Mouse (Mus musculus) limb, embryonic 15.5 days (tissue): ENCODE measurements at regions not wholly inside any gene's neighbourhood (a gene's known extent, or its start where the extent isn't known, plus 50 kb on each side); places are given as distances from the start of the nearest gene placed in this dataset.

Source experiments
- ATAC-seq: fragments of 200-750 bp; cut with Nextera tagmentation; 2 replicates; pipeline ENCODE4 v1.8.0; 2017; ENCODE audit warnings: low read depth, moderate TSS enrichment; ENCODE audit not compliant: insufficient number of reproducible peaks, low FRiP score, low TSS enrichment
- H3K27ac ChIP-seq: fragments of 300-500 bp; sonication (generic); 2 replicates; pipeline ENCODE4 v1.5.1; 2015; ENCODE audit warnings: moderate library complexity, mild to moderate bottlenecking, inconsistent platforms
- H3K27me3 ChIP-seq: fragments of 300-500 bp; sonication (generic); 2 replicates; pipeline ENCODE4 v1.6.1; 2015; ENCODE audit warnings: inconsistent platforms
- H3K36me3 ChIP-seq: fragments of 300-500 bp; sonication (generic); 2 replicates; pipeline ENCODE4 v1.6.1; 2015; ENCODE audit warnings: inconsistent platforms
- H3K4me1 ChIP-seq: fragments of 300-500 bp; sonication (generic); 2 replicates; pipeline ENCODE4 v1.6.1; 2015; ENCODE audit warnings: inconsistent platforms
- H3K4me2 ChIP-seq: fragments of 300-500 bp; sonication (generic); 2 replicates; pipeline ENCODE4 v1.6.1; 2015; ENCODE audit warnings: mild to moderate bottlenecking, inconsistent platforms
- H3K4me3 ChIP-seq: fragments of 300-500 bp; sonication (generic); 2 replicates; pipeline ENCODE4 v1.5.1; 2015; ENCODE audit warnings: mild to moderate bottlenecking, inconsistent platforms
- H3K9ac ChIP-seq: fragments of 300-500 bp; sonication (generic); 2 replicates; pipeline ENCODE4 v1.6.1; 2015; ENCODE audit warnings: inconsistent platforms
- H3K9me3 ChIP-seq: fragments of 300-500 bp; sonication (generic); 2 replicates; pipeline ENCODE4 v1.6.1; 2016; ENCODE audit warnings: inconsistent platforms
- whole genome bisulfite sequencing: fragments of 180-500 bp; shearing (Covaris S2); methylation state at CpG from one replicate; pipeline ENCODE4 v1.1.7; 2015; 5-methylcytosine and 5-hydroxymethylcytosine counted together

DNA sequence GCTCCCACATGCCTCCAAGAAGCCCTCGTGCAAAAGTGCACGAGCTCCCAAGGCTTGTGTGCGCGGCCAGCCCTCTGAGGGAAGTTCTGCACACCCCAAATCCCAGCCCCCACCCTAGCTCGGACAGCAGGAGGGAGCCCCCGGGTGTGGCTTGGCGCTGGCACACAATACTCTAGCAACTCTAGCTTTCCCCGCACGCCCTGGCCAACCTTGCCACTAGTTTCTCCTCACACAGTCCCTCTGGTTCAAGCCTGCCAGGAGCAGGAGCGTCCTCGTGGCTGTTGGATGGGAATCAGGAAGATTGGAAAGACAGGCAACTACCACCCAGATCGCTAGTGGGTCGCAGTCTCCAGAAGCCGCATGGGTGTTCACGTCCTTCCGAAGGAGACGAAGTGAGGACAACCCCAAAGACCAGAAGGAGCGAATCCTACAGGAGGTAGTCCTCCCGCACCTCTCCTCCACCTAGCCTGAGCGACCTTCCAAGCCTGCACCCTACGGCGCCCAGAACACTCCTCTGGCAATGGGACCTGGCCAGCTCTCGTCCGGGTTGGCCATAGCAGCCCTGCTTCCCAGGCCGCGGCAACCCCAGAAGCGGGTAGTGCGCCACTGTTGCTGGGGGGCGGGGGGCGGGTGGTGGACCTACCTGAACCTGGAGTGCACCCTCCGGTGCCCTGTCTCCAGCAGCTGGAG lies 243.9 kb downstream of the Tex13c3 start:
- H3K4me2 ChIP-seq: peak overlapping the region; percentile 79
- 14% methylated on average over 31 of the region's 31 CpGs for WGBS
- H3K4me1 ChIP-seq: no peaks in the 10 kb centered on the region
- no peak; the same call in none of the 2 replicates for ATAC-seq
- no peaks in the 10 kb centered on the region for H3K36me3 ChIP-seq
- no peaks in the 10 kb centered on the region for H3K9me3 ChIP-seq
- no peak overlapping the region for H3K27ac ChIP-seq
- H3K9ac ChIP-seq: 0 out of 2 replicates have a peak overlapping the region, but pooled peaks have one; percentile 33
- no peaks in the 10 kb centered on the region for H3K27me3 ChIP-seq
- H3K4me3 ChIP-seq: peak overlapping the region; percentile 46

DNA sequence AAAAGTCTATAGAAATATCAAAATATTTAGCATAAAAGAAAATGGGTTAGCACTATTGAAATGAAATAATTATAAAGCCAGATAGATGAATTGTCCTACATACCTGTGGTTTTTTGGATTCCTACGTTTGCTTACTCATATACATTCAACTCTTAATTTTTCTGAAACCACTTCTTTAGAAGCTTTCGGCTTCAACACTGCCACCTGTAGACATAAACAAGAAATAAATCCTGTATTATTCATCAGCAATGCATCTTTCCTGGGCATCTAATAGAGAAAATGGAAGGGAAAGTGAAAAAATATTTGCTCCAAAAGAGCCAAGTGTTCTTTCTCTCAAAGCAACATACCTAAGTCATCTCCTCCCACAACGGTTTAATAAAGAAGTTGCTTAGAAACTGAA lies 245.7 kb downstream of the Tex13c3 start:
- no peak for ATAC-seq
- no peak overlapping the region for H3K9ac ChIP-seq
- no peaks in the 10 kb centered on the region for H3K4me1 ChIP-seq
- no peaks in the 10 kb centered on the region for H3K27me3 ChIP-seq
- H3K27ac ChIP-seq: no peak overlapping the region
- WGBS: 70% methylated on average over 3 of the region's 3 CpGs
- H3K36me3 ChIP-seq: no peaks in the 10 kb centered on the region
- H3K4me3 ChIP-seq: no peak overlapping the region
- no peak overlapping the region for H3K4me2 ChIP-seq
- H3K9me3 ChIP-seq: no peaks in the 10 kb centered on the region

DNA sequence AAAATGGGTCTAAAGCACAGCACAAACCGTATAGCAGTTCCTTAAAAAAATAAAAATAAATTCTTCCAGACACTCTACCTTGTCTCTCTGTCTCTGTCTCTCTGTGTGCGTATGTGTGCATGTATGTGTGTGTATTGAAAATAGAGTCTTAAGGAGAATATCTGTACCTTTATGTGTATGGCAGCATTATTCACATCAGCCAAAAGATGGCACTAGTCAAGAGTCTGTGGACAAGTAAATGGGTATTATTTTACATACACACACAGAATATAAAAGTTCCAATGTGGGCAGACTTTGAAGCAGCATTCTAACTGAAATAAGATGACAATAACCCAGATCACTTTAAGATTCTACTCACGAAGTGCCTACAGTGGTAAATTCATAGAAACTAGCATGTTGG lies 249.3 kb downstream of the Tex13c3 start:
- ATAC-seq: no peak
- no peaks in the 10 kb centered on the region for H3K27me3 ChIP-seq

DNA sequence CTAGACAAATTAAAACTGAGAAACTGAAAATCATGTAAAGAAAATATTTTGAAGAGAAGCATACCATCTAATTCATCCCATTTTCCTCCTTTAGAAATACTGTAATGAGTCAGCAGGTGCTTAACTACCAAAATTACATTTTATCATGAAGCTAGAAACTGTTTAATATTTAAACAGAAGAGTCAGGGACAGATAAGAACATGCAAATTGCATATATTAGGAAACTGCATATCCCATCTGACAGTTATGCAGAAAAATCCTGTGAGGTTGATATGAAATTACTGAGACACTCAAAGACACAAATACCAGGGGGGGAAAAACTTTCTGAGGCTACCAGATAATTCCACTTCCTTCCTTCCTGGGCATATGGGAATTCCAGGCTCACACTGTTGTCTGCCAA lies 257.8 kb downstream of the Tex13c3 start:
- ATAC-seq: no peak
- Histone ChIP-seq H3K36me3 (no peaks in the 10 kb centered on the region), H3K9ac (no peak overlapping the region), H3K4me1 (no peaks in the 10 kb centered on the region), H3K27ac (no peak overlapping the region), H3K4me3 (no peak overlapping the region), H3K27me3 (no peaks in the 10 kb centered on the region), H3K4me2 (no peak overlapping the region), H3K9me3 (no peaks in the 10 kb centered on the region)

More for the DNA sequence above, 249.3 kb downstream of the Tex13c3 start:
- Histone ChIP-seq H3K4me2 (no peak overlapping the region), H3K4me1 (no peaks in the 10 kb centered on the region), H3K27ac (no peak overlapping the region), H3K36me3 (no peaks in the 10 kb centered on the region), H3K4me3 (no peak overlapping the region), H3K9ac (no peak overlapping the region), H3K9me3 (no peaks in the 10 kb centered on the region)
- 80% methylated on average over 3 of the region's 3 CpGs for WGBS

DNA sequence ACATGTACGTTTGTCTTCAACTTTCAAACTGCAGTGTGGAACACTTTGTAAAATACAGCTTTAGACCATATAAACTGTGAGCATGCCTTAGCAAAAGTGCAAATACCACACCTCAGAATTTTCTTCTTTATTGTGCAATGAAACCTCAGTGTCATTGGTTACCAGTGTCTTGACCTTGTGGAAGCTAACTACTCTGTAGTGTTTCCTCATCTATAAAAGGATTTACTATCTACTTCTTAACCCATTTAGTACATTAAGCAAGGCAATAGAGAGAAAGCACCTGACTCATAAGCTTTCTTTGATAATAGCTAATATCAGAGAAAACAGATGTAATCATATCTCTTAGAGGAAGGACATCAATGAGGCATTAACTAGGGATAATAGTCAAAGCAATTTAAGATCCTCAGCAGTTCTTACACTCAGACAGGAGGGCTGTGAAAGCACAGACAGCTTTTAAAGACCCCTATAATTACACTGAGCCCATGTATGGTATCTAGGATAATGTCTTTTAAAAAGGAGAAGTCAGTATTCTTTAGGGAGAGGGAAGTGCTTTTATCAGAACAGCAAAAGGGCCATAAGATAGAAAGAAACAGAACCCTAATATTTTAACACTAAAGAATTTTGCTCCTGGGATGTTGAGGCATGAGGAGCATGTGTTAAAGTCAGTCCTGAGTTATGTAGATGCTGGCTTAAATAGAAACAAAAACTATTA lies 260.2 kb downstream of the Tex13c3 start:
- WGBS: 57% methylated on average over 1 of the region's 1 CpGs
- no peak overlapping the region for H3K27ac ChIP-seq
- no peaks in the 10 kb centered on the region for H3K9me3 ChIP-seq
- ATAC-seq: no peak
- H3K27me3 ChIP-seq: no peaks in the 10 kb centered on the region
- no peak overlapping the region for H3K4me3 ChIP-seq
- H3K4me1 ChIP-seq: no peaks in the 10 kb centered on the region
- no peak overlapping the region for H3K4me2 ChIP-seq
- no peak overlapping the region for H3K9ac ChIP-seq
- H3K36me3 ChIP-seq: no peaks in the 10 kb centered on the region

DNA sequence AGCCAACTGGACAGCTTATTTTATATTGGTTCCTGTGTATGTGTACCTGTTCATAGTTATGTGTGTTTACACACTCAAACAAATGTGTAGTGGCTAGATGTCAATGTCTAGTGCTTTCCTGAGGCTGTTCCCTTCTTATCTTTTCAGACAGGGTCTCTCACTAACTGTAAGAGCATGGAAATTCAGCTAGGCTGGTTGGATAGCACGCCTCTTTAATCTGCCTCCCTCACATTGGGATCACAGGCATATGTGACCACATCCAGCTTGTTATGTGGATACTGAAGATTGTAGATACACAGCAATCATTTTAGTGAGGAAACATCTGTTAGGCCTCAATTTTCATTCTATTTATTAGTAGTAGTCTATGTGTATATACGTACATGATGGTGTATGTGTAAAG lies 261.4 kb downstream of the Tex13c3 start:
- Histone ChIP-seq H3K9ac (no peak overlapping the region), H3K9me3 (no peaks in the 10 kb centered on the region), H3K4me2 (no peak overlapping the region), H3K27ac (no peak overlapping the region), H3K4me1 (no peaks in the 10 kb centered on the region), H3K36me3 (no peaks in the 10 kb centered on the region), H3K27me3 (no peaks in the 10 kb centered on the region), H3K4me3 (no peak overlapping the region)
- ATAC-seq: no peak
- whole genome bisulfite sequencing: 82% methylated on average over 2 of the region's 2 CpGs

DNA sequence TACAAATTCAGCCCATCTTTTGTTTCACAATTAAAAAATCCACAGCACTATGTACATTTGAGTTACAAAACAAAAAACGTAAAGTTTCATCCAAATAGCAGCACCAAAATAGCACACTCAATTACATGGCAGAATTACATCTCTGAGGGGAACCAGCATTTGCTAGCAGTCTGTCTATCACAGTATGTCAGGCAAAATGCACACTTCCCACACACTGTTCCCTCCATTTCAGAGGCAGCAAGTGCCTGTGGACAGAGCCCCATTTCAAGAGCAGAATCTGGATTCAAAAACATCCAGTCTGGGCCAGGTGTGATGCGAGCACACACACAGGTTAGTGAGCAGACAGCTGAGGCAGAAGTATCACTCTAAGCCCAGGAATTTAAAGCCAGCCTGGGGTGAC lies 261.8 kb downstream of the Tex13c3 start:
- Histone ChIP-seq H3K4me2 (no peak overlapping the region), H3K4me3 (no peak overlapping the region), H3K27ac (no peak overlapping the region), H3K9me3 (no peaks in the 10 kb centered on the region), H3K4me1 (no peaks in the 10 kb centered on the region), H3K36me3 (no peaks in the 10 kb centered on the region), H3K27me3 (no peaks in the 10 kb centered on the region), H3K9ac (no peak overlapping the region)
- ATAC-seq: no peak
- WGBS: 90% methylated on average over 2 of the region's 2 CpGs

DNA sequence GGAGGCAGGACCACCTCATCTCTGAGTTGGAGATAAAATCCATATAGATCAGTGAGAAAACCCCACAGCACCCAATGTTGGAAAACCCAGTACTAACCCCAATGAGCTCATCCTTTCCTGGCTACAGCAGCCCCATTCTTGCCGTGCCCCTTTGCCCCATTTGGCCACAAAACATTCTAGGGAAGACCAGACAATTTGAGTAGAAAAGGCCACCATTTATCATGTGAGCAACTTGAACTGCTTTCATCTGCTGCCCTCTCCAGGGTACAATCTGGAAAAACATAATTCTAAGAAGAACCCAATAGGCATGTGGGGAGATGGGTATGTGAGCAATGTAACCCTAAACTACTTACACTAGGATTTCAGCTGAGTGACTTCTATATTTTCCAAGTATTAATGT lies 274.7 kb downstream of the Tex13c3 start:
- Histone ChIP-seq H3K27me3 (no peaks in the 10 kb centered on the region), H3K4me2 (no peak overlapping the region), H3K36me3 (no peaks in the 10 kb centered on the region), H3K4me3 (no peak overlapping the region), H3K27ac (no peak overlapping the region), H3K4me1 (no peaks in the 10 kb centered on the region), H3K9ac (no peak overlapping the region), H3K9me3 (no peaks in the 10 kb centered on the region)
- no peak for ATAC-seq
- 44% methylated on average over 1 of the region's 1 CpGs for WGBS

DNA sequence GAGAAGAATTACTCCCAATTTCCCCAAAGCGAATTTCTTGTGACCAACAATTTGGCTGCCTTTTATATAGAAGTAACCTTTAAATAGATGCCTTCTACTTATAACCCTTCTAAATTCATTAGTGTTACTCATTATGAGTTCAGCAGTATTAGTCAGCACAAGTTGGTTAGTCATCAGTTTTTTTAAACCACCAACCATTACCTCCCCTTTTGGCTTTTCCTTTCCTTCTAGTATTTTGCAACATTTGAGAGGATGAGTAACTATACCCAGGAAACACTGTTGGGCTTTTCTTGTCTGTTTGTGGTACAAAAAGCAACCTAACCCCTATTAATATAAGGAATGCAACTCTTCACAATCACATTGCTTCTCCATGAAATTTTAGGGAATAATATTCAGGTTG lies 278.6 kb downstream of the Tex13c3 start:
- Histone ChIP-seq H3K27me3 (no peaks in the 10 kb centered on the region), H3K4me3 (no peak overlapping the region), H3K4me1 (no peaks in the 10 kb centered on the region), H3K4me2 (no peak overlapping the region), H3K9ac (no peak overlapping the region), H3K36me3 (no peaks in the 10 kb centered on the region), H3K27ac (no peak overlapping the region), H3K9me3 (no peaks in the 10 kb centered on the region)
- ATAC-seq: no peak
- WGBS: 84% methylated on average over 1 of the region's 1 CpGs

DNA sequence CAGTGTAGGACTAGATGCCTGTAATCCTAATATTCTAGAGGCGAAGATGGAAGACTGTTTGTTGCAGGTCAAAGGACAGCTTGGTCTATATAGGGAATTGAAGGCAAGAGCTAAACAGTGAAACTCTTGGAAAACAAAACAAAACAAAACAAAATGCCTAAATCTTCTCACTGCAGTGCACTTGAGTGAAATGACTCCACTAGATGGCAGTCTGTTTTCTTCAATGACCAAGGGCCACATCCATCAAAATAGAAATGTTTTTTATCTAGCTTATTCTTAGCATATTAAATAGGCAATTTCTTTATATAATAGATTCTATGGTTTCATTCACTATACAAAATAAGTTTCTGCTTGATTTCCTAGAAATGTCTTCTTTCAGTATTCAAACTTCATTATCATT lies 279.7 kb downstream of the Tex13c3 start:
- no peaks in the 10 kb centered on the region for H3K27me3 ChIP-seq

DNA sequence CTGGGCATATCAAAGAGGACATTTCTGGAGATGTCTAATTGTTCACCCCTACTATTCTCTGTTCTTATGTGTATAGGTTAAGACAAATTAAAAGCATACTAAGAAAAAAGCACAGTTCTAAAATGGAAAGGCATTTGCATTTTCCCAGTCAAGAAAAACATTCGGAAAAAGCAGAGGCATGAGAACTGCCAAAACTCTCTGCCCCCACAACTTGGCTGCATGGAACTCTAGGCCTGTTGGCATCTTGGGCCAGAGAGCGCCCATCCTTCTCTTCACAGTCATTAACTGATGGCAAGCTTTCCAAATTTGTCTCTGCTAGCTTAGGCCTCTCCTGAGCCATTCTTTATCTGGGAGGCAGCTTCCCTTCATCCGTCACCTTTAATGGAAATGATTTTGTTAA lies 281.6 kb downstream of the Tex13c3 start:
- H3K4me1 ChIP-seq: no peaks in the 10 kb centered on the region
- no peak overlapping the region for H3K4me3 ChIP-seq
- no peak overlapping the region for H3K9ac ChIP-seq
- no peaks in the 10 kb centered on the region for H3K36me3 ChIP-seq
- no peak overlapping the region for H3K27ac ChIP-seq
- no peaks in the 10 kb centered on the region for H3K27me3 ChIP-seq
- H3K4me2 ChIP-seq: no peak overlapping the region
- WGBS: 81% methylated on average over 3 of the region's 3 CpGs
- H3K9me3 ChIP-seq: no peaks in the 10 kb centered on the region
- ATAC-seq: no peak

More for the DNA sequence above, 279.7 kb downstream of the Tex13c3 start:
- no peaks in the 10 kb centered on the region for H3K9me3 ChIP-seq
- no peaks in the 10 kb centered on the region for H3K4me1 ChIP-seq
- no peaks in the 10 kb centered on the region for H3K36me3 ChIP-seq
- H3K4me2 ChIP-seq: no peak overlapping the region
- ATAC-seq: no peak
- no peak overlapping the region for H3K9ac ChIP-seq
- H3K27ac ChIP-seq: no peak overlapping the region
- whole genome bisulfite sequencing: 72% methylated on average over 1 of the region's 1 CpGs
- H3K4me3 ChIP-seq: no peak overlapping the region

DNA sequence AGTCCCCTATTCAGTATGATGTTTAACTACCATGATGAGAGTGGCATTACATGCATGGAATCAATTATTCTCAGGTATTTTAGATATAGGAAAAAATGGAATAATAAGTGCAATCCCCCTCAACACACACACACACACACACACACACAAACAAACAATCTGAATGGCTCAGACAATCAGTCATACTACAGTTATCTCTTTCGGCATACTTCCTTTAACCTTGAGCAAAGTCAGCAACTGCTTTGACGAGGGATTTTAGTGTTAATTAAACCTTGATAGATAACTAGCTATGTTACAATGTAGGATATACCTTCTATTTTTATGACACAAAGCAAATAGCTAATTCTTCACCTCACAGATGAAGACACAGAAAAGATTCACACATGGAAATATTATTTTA lies 312.1 kb downstream of the Tex13c3 start:
- no peak overlapping the region for H3K4me2 ChIP-seq
- ATAC-seq: no peak
- no peaks in the 10 kb centered on the region for H3K4me1 ChIP-seq
- H3K9me3 ChIP-seq: no peaks in the 10 kb centered on the region
- no peak overlapping the region for H3K27ac ChIP-seq
- H3K36me3 ChIP-seq: no peaks in the 10 kb centered on the region
- H3K9ac ChIP-seq: no peak overlapping the region
- no peak overlapping the region for H3K4me3 ChIP-seq
- H3K27me3 ChIP-seq: no peaks in the 10 kb centered on the region
- WGBS: 72% methylated on average over 2 of the region's 2 CpGs
